Mouse (Mus musculus) mouse trophoblast stem cell (cell line): ENCODE measurements around the gene Ap1b1.

Experiments
- in situ Hi-C, 2 experiments: fragments of 300-500 bp; cut with MseI, MboI; formaldehyde crosslinking; loops; 2 replicates in 1 of 2; 3 replicates in 1 of 2; pipeline ENCODE4 v1.15.1; 2025

The Ap1b1 gene

GRCm38 (mm10) chr11:4984249-4984648 is 2.4 kb upstream of the Ap1b1 start:
- in situ Hi-C loops: no loop called here

- in situ Hi-C loops: no loop called here
Observed at GRCm38 (mm10) chr11:4984799-4985198, 1.8 kb upstream of the Ap1b1 start.

GRCm38 (mm10) chr11:4987487-4987852 is 846 bp downstream of the Ap1b1 start:
- in situ Hi-C loops: no loop called here

GRCm38 (mm10) chr11:4989187-4989586 is 2.6 kb downstream of the Ap1b1 start:
- in situ Hi-C loops: no loop called here

- in situ Hi-C loops: no loop called here
Observed at GRCm38 (mm10) chr11:4992471-4992870, 5.8 kb downstream of the Ap1b1 start.

- in situ Hi-C loops: no loop called here
Observed at GRCm38 (mm10) chr11:4995676-4996075, 9.1 kb downstream of the Ap1b1 start.

- in situ Hi-C loops: no loop called here
Observed at GRCm38 (mm10) chr11:4996621-4997199, 10.1 kb downstream of the Ap1b1 start.

GRCm38 (mm10) chr11:4998352-4998751 is 11.7 kb downstream of the Ap1b1 start:
- in situ Hi-C loops: no loop called here

GRCm38 (mm10) chr11:4998762-4999161 is 12.1 kb downstream of the Ap1b1 start:
- in situ Hi-C loops: no loop called here

- in situ Hi-C loops: no loop called here
Observed at GRCm38 (mm10) chr11:5000241-5000640, 13.6 kb downstream of the Ap1b1 start.

- in situ Hi-C loops: no loop called here
Observed at GRCm38 (mm10) chr11:5002826-5003225, 16.2 kb downstream of the Ap1b1 start.

GRCm38 (mm10) chr11:5005528-5005927 is 18.9 kb downstream of the Ap1b1 start:
- in situ Hi-C loops: no loop called here

GRCm38 (mm10) chr11:5007186-5007585 is 20.6 kb downstream of the Ap1b1 start:
- in situ Hi-C loops: no loop called here

- in situ Hi-C loops: no loop called here
Observed at GRCm38 (mm10) chr11:5008867-5009266, 22.2 kb downstream of the Ap1b1 start.

GRCm38 (mm10) chr11:5009354-5010074 is 22.9 kb downstream of the Ap1b1 start:
- in situ Hi-C loops: no loop called here

- in situ Hi-C loops: no loop called here
Observed at GRCm38 (mm10) chr11:5010205-5010604, 23.6 kb downstream of the Ap1b1 start.

- in situ Hi-C loops: no loop called here
Observed at GRCm38 (mm10) chr11:5011480-5011879, 24.9 kb downstream of the Ap1b1 start.

GRCm38 (mm10) chr11:5012213-5012715 is 25.6 kb downstream of the Ap1b1 start:
- in situ Hi-C loops: no loop called here

GRCm38 (mm10) chr11:5015720-5016119 is 29.1 kb downstream of the Ap1b1 start:
- in situ Hi-C loops: no loop called here

GRCm38 (mm10) chr11:5016286-5016685 is 29.7 kb downstream of the Ap1b1 start:
- in situ Hi-C loops: no loop called here

- in situ Hi-C loops: no loop called here
Observed at GRCm38 (mm10) chr11:5017506-5017905, 30.9 kb downstream of the Ap1b1 start.

- in situ Hi-C loops: no loop called here
Observed at GRCm38 (mm10) chr11:5025108-5025507, 38.5 kb downstream of the Ap1b1 start.

- in situ Hi-C loops: no loop called here
Observed at GRCm38 (mm10) chr11:5028228-5028627, 41.6 kb downstream of the Ap1b1 start.
